Mouse (Mus musculus) stomach, postnatal 0 days (tissue): ENCODE results near the gene Lypd6b.

Experiments
- CTCF ChIP-seq: IDR thresholded peaks from 2 replicates; pipeline ENCODE4 v1.5.1; 2016; ENCODE audit warnings: antibody characterized with exemption, low read depth, mild to moderate bottlenecking, moderate library complexity
- EP300 ChIP-seq: optimal IDR thresholded peaks from 2 replicates; pipeline ENCODE3; 2016; ENCODE audit warnings: antibody characterized with exemption

GRCm38 (mm10) chr2:49742919-49743318 is 44.6 kb upstream of the Lypd6b start:
- TF ChIP-seq EP300 (no peak), CTCF (no peak)
